Mouse (Mus musculus) liver, embryonic 15.5 days (tissue): ENCODE results near the gene Skap1. TPM values are rescaled to one million over a fixed set of nuclear protein-coding genes. Genes with fewer than 3 reads are reported as not detected.
A peak's percentile ranks its signal among the peaks of the same experiment; 100 is the strongest.

Experiments used
- ATAC-seq: fragments of 200-750 bp; cut with Nextera tagmentation; 2 replicates; pipeline ENCODE4 v1.8.0; 2017; ENCODE audit warnings: moderate number of reproducible peaks, mild to moderate bottlenecking, moderate library complexity; ENCODE audit not compliant: insufficient read depth
- H3K27ac ChIP-seq: fragments of 300-500 bp; sonication (generic); replicated peaks from 2 replicates; pipeline ENCODE4 v1.5.1; 2015; ENCODE audit warnings: mild to moderate bottlenecking, inconsistent platforms
- H3K27me3 ChIP-seq: fragments of 300-500 bp; sonication (generic); 2 replicates; pipeline ENCODE4 v1.6.1; 2015; ENCODE audit warnings: mild to moderate bottlenecking, inconsistent platforms
- H3K36me3 ChIP-seq: fragments of 300-500 bp; sonication (generic); replicated peaks from 2 replicates; pipeline ENCODE4 v1.6.1; 2015; ENCODE audit warnings: moderate library complexity, mild to moderate bottlenecking, inconsistent platforms
- H3K4me1 ChIP-seq: fragments of 300-500 bp; sonication (generic); replicated peaks from 2 replicates; pipeline ENCODE4 v1.6.1; 2015; ENCODE audit warnings: inconsistent platforms
- H3K4me2 ChIP-seq: fragments of 300-500 bp; sonication (generic); 2 replicates; pipeline ENCODE4 v1.6.1; 2015; ENCODE audit warnings: moderate library complexity, mild to moderate bottlenecking, inconsistent platforms
- H3K4me3 ChIP-seq: fragments of 300-500 bp; sonication (generic); replicated peaks from 2 replicates; pipeline ENCODE4 v1.5.1; 2015; ENCODE audit warnings: mild to moderate bottlenecking, inconsistent platforms
- H3K9ac ChIP-seq: fragments of 300-500 bp; sonication (generic); 2 replicates; pipeline ENCODE4 v1.6.1; 2015; ENCODE audit warnings: moderate library complexity, mild to moderate bottlenecking, inconsistent platforms
- H3K9me3 ChIP-seq: fragments of 300-500 bp; sonication (generic); replicated peaks from 2 replicates; pipeline ENCODE4 v1.6.1; 2016; ENCODE audit warnings: inconsistent platforms
- WGBS: fragments of 180-500 bp; shearing (Covaris S2); methylation state at CpG from one replicate; pipeline ENCODE4 v1.1.7; 2015; ENCODE audit warnings: mixed read lengths; ENCODE audit not compliant: insufficient replicate concordance; 5-methylcytosine and 5-hydroxymethylcytosine counted together
- polyA plus RNA-seq: library from polyadenylated mRNA; unstranded; fragments of >200 nt; fragmentation: Nextera tagmentation; extraction: Ambion mirVana; gene quantifications from 2 replicates; pipeline ENCODE4 v1.2.1, GENCODE M21; 2015

The Skap1 gene
- polyA plus RNA-seq, 1 experiment from 2014 or later: 0.20 TPM

DNA sequence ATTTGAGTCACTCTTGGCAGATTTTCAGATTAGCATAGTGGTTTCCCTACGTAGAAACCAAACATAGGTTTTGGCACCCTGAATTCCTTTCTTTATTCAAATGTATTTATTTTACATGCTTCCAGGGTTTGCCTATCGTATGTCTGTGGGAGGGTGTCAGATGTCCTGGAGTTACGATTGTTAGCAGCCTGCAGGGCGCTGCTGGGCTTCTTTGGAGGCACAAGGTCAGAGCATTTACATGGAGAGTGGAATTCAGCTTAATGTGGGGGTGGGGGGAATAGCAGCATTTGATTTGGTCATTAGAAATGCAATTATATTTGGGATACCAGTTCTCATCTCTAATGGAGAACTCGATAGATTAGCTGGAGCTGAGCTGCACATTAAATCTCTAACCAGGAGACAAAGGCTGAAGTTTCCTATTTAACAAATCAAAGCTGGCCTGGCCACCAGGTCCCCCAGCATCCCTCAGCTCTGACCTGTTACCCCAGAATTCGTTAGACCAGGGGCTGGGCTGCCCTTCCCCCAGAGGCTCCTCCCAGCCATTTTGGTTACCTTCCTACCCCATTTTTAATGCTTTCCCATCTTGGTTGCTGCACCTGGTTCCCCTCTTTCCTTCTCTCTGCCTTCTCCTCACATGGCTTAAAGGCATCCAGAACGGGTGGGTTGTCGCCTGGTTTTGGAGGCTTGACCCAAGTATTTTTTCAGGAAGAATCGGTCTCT lies 322.5 kb downstream of the Skap1 start:
- Histone ChIP-seq H3K4me3 (no peak overlapping the region), H3K9ac (no peak overlapping the region), H3K9me3 (no peaks in the 10 kb centered on the region), H3K36me3 (peaks cover 11% of the 10 kb centered on the region; the same call in 1 of the 2 replicates), H3K4me1 (peaks cover 28% of the 10 kb centered on the region), H3K27me3 (no peaks in the 10 kb centered on the region), H3K27ac (no peak overlapping the region), H3K4me2 (no peak overlapping the region)
- WGBS: 59% methylated on average over 9 of the region's 9 CpGs
- ATAC-seq: no peak

- WGBS: under 1% methylated on average over 92 of the region's 93 CpGs
- H3K4me2 ChIP-seq: peak within 1 kb of the TSS; percentile 82
- peaks cover 18% of the 10 kb centered on the region; the same call in 1 of the 2 replicates for H3K36me3 ChIP-seq
- peak within 1 kb of the TSS; percentile 93 for H3K9ac ChIP-seq
- peak; percentile 98 for ATAC-seq
- H3K4me3 ChIP-seq: peak within 1 kb of the TSS; percentile 93
- H3K4me1 ChIP-seq: peaks cover 31% of the 10 kb centered on the region
- no peaks in the 10 kb centered on the region for H3K9me3 ChIP-seq
- peak within 1 kb of the TSS; percentile 95 for H3K27ac ChIP-seq
- no peaks in the 10 kb centered on the region for H3K27me3 ChIP-seq
These were observed 324.7 kb downstream of the Skap1 start, which contains the start of gene Cbx1 for GRCm38 (mm10) chr11:96788871-96789795. Cbx1 (plus strand) TSS chr11:96789127.

DNA sequence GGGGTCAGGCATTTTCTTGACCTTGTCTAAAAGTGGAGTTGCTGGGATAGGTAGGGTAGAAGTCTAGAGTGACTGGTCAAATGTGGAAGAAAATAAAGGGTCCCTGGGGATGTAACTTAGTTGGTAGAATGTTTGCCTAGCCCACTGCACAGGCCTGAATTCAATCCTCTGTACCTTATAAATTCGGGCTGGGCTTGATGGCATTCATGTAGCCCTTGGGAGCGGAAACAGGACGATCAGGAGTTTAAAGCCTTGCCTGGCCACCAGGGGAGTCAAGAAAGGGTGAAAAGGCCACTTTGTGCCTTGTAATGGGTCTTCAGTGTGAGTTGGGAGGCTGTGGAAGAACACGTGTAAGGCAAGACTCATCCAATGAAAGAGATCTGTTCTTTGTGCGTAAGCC lies 325.6 kb downstream of the Skap1 start:
- peak overlapping the region; percentile 82 for H3K4me2 ChIP-seq
- peaks cover 20% of the 10 kb centered on the region; the same call in 1 of the 2 replicates for H3K36me3 ChIP-seq
- no peak for ATAC-seq
- peak overlapping the region; percentile 95 for H3K27ac ChIP-seq
- no peaks in the 10 kb centered on the region for H3K9me3 ChIP-seq
- no peaks in the 10 kb centered on the region for H3K27me3 ChIP-seq
- peaks cover 35% of the 10 kb centered on the region for H3K4me1 ChIP-seq
- peak overlapping the region; percentile 93 for H3K4me3 ChIP-seq
- WGBS: 9% methylated on average over 5 of the region's 5 CpGs
- H3K9ac ChIP-seq: peak overlapping the region; percentile 93

GRCm38 (mm10) chr11:96790681-96791080 lies 326.3 kb downstream of the Skap1 start:
- Histone ChIP-seq H3K27me3 (no peaks in the 10 kb centered on the region), H3K4me1 (peaks cover 41% of the 10 kb centered on the region), H3K9me3 (no peaks in the 10 kb centered on the region), H3K9ac (peak overlapping the region; percentile 93), H3K36me3 (peaks cover 26% of the 10 kb centered on the region), H3K4me3 (peak overlapping the region; percentile 93), H3K27ac (no peak overlapping the region), H3K4me2 (peak overlapping the region; percentile 82)
- ATAC-seq: no peak
- 15% methylated on average over 1 of the region's 1 CpGs for WGBS

DNA sequence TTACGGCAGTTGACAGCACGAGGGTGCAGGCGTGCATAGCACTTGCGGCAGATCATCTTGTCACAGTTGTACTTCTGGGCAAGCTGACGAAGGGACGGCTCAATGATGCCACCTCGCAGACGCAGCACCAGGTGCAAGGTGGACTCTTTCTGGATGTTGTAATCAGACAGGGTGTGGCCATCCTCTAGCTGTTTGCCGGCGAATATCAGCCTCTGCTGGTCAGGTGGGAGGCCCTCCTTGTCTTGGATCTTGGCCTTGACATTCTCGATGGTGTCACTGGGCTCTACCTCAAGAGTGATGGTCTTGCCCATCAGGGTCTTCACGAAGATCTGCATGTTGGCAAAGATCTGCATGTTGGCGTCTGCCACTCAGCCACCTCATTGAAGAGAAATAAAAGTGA lies 331.1 kb downstream of the Skap1 start:
- ATAC-seq: no peak
- no peak overlapping the region for H3K27ac ChIP-seq
- 76% methylated on average over 13 of the region's 13 CpGs for WGBS
- H3K4me2 ChIP-seq: no peak overlapping the region
- no peaks in the 10 kb centered on the region for H3K9me3 ChIP-seq
- H3K4me3 ChIP-seq: no peak overlapping the region
- peaks cover 28% of the 10 kb centered on the region for H3K4me1 ChIP-seq
- H3K27me3 ChIP-seq: no peaks in the 10 kb centered on the region
- H3K9ac ChIP-seq: no peak overlapping the region
- H3K36me3 ChIP-seq: peaks cover 53% of the 10 kb centered on the region

DNA sequence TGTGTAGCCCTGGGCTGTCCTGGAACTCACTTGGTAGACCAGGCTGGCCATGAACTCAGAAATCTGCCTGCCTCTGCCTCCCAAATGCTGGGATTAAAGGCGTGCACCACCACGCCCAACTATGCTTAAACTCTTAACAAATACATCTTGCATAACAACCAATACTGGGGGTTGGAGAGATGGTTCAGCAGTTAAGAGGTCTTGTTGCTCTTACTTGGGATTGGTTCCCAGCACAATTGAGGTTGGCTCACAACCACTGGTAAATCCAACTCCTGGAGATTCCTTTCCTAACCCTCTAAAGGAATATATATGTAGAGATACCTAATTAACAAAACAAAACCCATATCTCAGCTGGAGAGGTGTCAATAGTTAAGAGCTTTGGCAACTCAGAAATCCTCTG lies 331.7 kb downstream of the Skap1 start:
- WGBS: 80% methylated on average over 2 of the region's 2 CpGs
- no peak overlapping the region for H3K4me2 ChIP-seq
- H3K9me3 ChIP-seq: no peaks in the 10 kb centered on the region
- H3K4me1 ChIP-seq: peaks cover 22% of the 10 kb centered on the region
- ATAC-seq: no peak
- H3K9ac ChIP-seq: no peak overlapping the region
- H3K27ac ChIP-seq: no peak overlapping the region
- H3K27me3 ChIP-seq: no peaks in the 10 kb centered on the region
- peaks cover 56% of the 10 kb centered on the region for H3K36me3 ChIP-seq
- no peak overlapping the region for H3K4me3 ChIP-seq

DNA sequence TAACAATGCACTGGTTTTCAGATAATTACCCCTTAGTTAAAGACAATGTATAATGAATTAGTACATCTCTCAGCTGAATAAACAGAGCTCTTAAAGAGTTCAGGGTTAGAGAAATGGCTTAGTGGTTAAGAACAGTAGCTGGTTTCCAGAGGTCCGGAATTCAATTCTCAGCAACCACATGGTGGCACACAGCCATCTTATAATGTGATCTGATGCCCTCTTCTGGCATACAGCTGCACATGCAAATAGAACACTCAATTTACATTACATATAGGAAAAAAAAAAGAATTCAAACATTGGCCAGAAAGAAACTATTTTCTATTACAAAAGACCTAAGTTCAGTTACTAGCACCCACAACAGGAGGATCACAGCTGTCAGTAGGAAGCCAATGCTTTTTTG lies 332.2 kb downstream of the Skap1 start:
- Histone ChIP-seq H3K4me2 (no peak overlapping the region), H3K9me3 (no peaks in the 10 kb centered on the region), H3K4me1 (peaks cover 19% of the 10 kb centered on the region), H3K27ac (no peak overlapping the region), H3K9ac (no peak overlapping the region), H3K4me3 (no peak overlapping the region), H3K27me3 (no peaks in the 10 kb centered on the region), H3K36me3 (peaks cover 55% of the 10 kb centered on the region)
- WGBS: 60% methylated on average over 1 of the region's 1 CpGs
- ATAC-seq: no peak

GRCm38 (mm10) chr11:96799511-96799910 lies 335.1 kb downstream of the Skap1 start:
- no peak overlapping the region for H3K9ac ChIP-seq
- H3K27me3 ChIP-seq: no peaks in the 10 kb centered on the region
- no peak overlapping the region for H3K4me3 ChIP-seq
- no peaks in the 10 kb centered on the region for H3K9me3 ChIP-seq
- H3K36me3 ChIP-seq: peaks cover 74% of the 10 kb centered on the region
- no peak overlapping the region for H3K27ac ChIP-seq
- 79% methylated on average over 2 of the region's 2 CpGs for WGBS
- peaks cover 11% of the 10 kb centered on the region for H3K4me1 ChIP-seq
- no peak for ATAC-seq
- H3K4me2 ChIP-seq: no peak overlapping the region

DNA sequence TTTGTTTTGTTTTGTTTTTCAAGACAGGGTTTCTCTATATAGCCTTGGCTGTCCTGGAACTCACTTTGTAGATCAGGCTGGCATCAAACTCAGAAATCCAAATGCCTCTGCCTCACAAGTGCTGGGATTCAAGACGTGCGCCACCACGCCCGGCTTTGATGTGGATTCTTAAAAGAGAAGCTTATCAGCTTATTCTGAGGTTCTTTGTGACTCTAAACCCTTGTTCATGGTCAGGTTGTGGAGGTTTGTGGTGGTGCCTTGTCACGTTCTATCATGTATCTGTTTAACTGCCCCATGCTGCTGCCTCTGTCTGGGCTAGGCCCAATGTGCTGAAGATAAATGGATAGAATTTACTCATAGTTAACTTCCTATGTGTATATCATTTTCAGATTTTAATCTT lies 341.2 kb downstream of the Skap1 start:
- no peak overlapping the region for H3K27ac ChIP-seq
- H3K36me3 ChIP-seq: peaks cover 95% of the 10 kb centered on the region
- no peaks in the 10 kb centered on the region for H3K27me3 ChIP-seq
- H3K4me1 ChIP-seq: no peaks in the 10 kb centered on the region
- 62% methylated on average over 5 of the region's 5 CpGs for WGBS
- H3K9ac ChIP-seq: no peak overlapping the region
- no peak overlapping the region for H3K4me2 ChIP-seq
- no peaks in the 10 kb centered on the region for H3K9me3 ChIP-seq
- no peak for ATAC-seq
- H3K4me3 ChIP-seq: no peak overlapping the region

GRCm38 (mm10) chr11:96808066-96808465 lies 343.7 kb downstream of the Skap1 start:
- H3K27me3 ChIP-seq: no peaks in the 10 kb centered on the region
- no peak overlapping the region for H3K27ac ChIP-seq
- H3K36me3 ChIP-seq: peaks cover 95% of the 10 kb centered on the region
- H3K4me1 ChIP-seq: no peaks in the 10 kb centered on the region
- H3K9ac ChIP-seq: no peak overlapping the region
- 41% methylated on average over 1 of the region's 1 CpGs for WGBS
- H3K4me3 ChIP-seq: no peak overlapping the region
- H3K9me3 ChIP-seq: no peaks in the 10 kb centered on the region
- no peak overlapping the region for H3K4me2 ChIP-seq
- no peak for ATAC-seq
